Mouse (Mus musculus) MN1 (cell line): ENCODE measurements at regions not wholly inside any gene's neighbourhood (a gene's known extent, or its start where the extent isn't known, plus 50 kb on each side); places are given as distances from the start of the nearest gene placed in this dataset.

Experiments
- DNase-seq: peaks from one replicate; pipeline ENCODE4 v3.0.0-alpha.2; 2016; ENCODE audit warnings: low spot score

GRCm38 (mm10) chr10:72762964-72763363 lies 108.3 kb downstream of the Zwint start:
- DNase-seq = no peak

- peak; percentile 43 for DNase-seq
These were observed 123.7 kb downstream of the Zwint start for GRCm38 (mm10) chr10:72778356-72778755.

- no peak for DNase-seq
These were observed 157.0 kb downstream of the Zwint start for GRCm38 (mm10) chr10:72811614-72812013.

- DNase-seq = no peak
These were observed 192.9 kb downstream of the Zwint start for GRCm38 (mm10) chr10:72847358-72848082.

GRCm38 (mm10) chr10:72867956-72868355 lies 213.3 kb downstream of the Zwint start:
- peak; percentile 18 for DNase-seq
